Mouse (Mus musculus): ENCODE data around the gene Efcab12.
A peak's percentile ranks its signal among the peaks of the same experiment; 100 is the strongest.
"Not testable (repeated sequence)": the region's sequence is repeated elsewhere in the genome, so short reads cannot be mapped to it uniquely, and the experiment has no call there.

The Efcab12 gene

DNA sequence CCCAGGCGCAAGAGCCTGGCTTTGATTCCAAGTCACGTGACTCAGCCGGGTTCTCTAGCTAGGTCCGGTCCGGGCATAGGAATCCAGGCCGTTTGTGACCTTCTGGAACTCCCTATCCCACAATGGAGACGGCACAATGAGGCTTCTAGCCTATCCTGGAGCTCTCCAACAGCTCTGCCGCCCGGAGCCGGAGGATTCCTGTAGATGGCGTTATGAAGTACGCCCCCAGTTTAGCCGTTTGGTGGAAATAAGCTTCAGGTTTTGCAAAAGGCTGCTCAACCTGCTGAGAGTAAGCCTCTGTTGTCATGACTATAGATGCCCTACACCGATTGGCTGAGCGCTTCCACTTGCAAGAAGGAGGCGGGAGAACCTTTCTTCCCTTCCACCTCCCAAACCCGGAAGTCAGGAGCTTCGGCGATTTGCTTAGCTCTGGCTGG lies at the start of gene Efcab12:
Efcab12 (minus strand) TSS at position 252 of the 437 bp plus-strand sequence.
- DNase-seq (ENCODE audit: extremely low spot score), result peak; percentile 81

DNA sequence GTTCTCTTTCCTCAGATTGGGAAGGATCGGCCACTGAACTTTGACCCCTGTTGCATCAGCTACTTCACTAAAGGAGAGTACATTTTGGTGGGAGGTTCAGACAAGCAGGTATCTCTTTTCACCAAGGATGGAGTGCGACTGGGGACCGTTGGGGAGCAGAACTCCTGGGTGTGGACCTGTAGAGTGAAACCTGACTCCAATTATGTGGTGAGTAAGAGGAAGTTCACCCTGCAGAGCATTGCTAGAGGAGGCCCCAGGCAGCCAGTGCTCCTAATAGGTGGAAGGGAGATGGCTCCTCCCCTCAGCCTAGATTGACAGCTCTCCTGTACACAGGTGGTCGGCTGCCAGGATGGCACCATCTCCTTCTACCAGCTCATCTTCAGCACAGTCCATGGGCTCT lies 48.7 kb upstream of the Efcab12 start:
- no peak for DNase-seq (ENCODE audit: extremely low spot score)

DNA sequence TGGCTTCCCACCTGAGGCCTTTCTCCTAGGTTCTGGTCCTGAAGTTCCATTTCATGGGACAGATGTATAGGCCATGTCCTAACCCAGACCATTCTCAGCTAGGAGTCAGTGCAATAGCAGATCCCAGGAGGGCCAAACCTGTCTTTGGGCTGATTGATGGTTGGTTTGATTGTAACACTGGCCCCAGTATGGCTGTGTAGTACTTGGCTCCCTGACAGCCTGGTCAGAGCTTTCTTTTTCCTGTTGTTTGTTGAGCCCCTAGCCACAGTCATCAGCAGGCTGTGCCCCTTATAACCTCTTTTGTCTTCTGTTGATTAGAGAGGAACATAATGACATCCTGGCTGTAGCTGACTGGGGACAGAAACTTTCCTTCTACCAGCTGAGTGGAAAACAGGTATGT lies 45.8 kb upstream of the Efcab12 start:
- DNase-seq (ENCODE audit: extremely low spot score), result no peak

DNA sequence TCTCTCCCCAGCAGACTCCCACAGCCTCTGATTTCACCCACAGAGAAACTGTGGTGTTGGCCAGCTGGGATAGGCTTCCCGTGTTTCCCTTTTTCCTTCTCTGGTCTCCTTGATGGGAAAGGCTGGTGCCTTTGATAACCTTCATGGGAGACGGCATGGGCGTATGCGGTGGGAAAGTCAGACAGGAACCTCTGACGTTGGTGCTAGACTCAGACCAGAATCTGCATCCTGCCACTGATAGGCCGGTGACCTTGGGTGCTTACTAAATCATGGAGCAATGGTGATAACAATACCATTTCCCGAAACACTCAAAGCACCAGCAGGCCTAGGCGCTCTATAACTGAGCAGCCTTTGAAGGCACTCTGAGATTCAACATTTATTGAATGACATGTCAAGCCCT lies 42.5 kb upstream of the Efcab12 start:
- DNase-seq (ENCODE audit: extremely low spot score), result no peak

DNA sequence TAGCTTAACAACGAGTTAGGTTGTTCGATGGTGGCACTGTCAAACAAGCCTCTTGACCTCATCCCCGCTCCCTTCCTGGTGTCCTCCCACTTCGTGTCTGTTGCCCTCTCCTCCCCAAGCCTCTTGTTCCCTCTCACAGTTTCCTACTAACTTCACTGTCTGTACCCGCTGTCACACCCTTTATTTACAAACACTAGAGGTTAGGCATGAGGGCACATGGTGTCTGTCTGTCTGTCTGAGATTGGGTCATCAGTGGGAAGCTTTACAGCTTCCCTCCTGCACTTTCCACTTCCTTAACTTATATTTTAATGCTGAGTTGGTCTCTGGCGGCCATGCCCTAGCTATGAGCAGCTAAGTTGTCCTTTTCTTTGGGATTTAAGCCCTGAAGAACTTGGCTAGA lies 41.5 kb upstream of the Efcab12 start:
- no peak for DNase-seq (ENCODE audit: extremely low spot score)

DNA sequence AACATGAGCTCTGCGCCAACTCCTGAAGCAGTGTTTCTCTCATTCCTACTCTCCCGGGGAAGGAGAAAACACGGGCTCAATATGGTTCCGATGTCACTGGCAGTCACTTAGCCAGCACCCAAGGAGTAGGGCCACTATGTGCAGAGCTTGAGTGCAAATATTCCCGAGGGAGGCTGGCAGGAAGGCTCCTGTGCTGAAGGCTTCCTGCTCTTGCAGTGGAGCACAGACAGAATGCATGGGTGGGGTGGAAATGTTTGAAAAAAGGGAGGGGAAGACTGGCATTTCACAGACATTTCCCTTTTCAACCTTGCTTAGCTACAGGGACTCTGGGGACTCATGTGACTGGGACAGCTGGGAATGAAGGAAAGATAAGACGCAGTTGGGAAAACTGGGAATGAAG lies 40.5 kb upstream of the Efcab12 start:
- no peak for DNase-seq (ENCODE audit: extremely low spot score)

DNA sequence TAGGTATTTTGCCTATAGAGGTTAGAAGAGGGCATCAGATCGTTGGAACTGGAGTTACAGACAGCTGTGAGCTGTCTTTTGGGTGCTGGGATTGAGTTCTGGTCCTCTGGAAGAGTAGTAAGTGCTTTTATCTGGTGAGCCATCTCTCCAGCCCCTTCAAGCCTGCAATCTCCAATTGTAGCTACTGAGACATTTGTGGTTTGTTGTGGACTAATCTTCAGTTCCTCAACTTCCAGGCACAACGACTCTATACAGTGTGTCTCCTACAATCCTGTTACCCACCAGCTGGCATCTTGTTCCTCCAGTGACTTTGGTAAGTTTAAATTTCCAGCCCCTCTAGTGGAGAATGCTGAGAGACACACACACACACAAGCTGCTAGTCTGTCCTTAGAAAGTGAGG lies 39.0 kb upstream of the Efcab12 start:
- no peak for DNase-seq (ENCODE audit: extremely low spot score)

DNA sequence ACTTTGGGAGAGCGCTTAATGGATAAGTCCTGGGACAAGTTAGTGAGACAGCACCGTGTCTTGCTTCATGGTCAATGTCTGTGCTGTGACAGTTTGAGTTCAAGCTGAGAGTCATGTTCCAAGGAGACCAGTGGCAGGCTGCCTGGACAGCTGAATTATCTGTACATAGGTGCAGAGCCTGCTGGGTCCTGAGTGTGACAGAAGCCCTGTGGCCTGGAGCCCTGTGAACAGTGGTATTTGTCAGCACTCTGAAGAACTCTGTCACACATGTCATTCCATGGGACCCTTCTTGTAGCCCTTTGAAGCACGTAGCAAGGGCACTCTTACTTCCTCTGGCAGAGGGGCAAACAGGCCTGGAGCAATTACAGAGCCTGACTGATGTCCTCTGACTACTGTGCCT lies 33.1 kb upstream of the Efcab12 start:
- DNase-seq (ENCODE audit: extremely low spot score), result not testable (repeated sequence)

DNA sequence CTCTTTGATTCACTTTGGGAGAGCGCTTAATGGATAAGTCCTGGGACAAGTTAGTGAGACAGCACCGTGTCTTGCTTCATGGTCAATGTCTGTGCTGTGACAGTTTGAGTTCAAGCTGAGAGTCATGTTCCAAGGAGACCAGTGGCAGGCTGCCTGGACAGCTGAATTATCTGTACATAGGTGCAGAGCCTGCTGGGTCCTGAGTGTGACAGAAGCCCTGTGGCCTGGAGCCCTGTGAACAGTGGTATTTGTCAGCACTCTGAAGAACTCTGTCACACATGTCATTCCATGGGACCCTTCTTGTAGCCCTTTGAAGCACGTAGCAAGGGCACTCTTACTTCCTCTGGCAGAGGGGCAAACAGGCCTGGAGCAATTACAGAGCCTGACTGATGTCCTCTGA lies 28.9 kb upstream of the Efcab12 start:
- not testable (repeated sequence) for DNase-seq (ENCODE audit: extremely low spot score)

DNA sequence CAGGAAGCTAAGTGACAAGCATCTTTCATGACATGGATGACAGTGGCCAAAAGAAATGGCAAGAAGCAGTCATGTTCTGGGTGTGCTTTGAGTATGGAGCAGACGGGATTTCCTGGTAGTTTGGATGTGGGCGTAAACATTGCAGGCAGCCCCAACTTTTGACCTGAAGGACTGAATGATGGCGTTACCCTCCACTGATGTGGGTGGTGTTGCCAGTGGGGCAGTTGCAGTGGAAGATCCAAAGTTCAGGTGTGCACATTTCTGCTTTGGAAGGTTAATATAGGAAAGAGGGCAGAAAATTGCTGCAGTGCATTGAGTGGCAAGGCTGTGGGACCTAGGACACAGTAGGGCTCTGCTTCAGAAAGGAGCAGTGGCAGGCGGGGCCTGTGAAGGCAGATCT lies 27.0 kb upstream of the Efcab12 start:
- no peak for DNase-seq (ENCODE audit: extremely low spot score)

DNA sequence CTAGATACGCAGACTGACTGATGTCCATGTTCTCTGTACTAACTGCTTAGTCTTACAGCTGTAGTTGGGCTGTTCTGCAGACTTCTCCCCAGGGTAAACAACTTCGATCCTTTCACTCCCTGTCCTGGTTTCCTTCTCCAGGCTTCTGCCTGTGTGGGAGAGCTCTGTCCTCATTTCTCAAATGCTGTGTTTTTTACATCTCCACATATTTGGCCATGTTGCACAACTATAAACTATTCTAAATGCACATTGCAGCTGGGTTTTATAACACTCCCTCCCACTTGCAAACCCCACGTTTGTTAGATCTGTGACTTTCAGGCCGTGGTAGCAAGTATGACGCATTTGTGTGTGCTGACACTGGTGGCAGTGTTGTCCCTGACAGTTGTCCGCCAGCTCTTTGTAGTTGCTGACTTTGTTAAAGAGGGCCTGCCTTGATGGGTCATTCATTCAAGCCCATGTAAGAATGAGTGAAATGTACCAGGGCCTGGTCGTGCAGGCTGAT lies 25.2 kb upstream of the Efcab12 start:
- no peak for DNase-seq (ENCODE audit: extremely low spot score)

DNA sequence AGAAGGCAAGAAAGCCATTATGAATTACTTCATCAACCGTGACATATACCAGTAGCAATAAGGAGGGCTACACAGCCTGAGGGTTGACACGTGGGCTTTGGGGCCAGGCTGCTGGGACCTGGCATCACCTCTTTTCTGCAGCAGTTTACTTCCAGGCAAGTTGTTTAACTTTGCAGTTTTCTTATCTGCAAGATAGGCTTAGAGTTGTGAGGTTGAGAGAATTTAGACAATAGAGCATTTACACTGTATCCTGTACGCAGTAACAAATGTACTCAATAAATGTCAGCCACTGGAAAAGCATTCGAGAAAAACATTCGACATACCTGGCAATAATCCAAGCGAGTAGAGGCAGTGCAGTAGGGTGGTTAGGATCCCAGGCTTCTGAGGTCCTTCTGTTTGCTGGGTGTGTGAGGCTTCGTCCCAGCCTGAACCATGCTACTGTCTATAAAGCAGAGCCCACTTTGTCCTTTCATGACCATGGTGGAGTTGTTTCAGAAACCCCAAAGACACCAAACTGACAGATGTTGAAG lies 21.9 kb upstream of the Efcab12 start:
- no peak for DNase-seq (ENCODE audit: extremely low spot score)

DNA sequence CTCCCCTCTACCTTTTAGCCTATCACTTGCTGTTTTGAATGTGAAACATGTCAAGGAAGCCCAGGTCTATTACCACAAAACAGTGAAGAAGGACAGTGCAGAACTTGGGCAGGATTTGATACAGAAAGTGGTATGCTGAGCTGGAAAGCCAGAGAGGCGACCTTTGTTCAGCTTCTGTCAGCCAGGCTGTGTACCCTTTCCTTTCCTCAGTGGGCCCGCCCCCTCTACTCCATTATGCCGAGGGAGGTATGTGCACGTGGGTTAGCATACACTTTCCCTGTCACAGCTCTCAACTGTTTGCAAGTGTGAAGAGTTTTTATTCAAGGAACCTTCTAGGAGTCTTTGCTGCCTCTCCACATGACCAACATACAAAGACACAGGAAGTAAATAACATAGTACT lies 21.0 kb upstream of the Efcab12 start:
- no peak for DNase-seq (ENCODE audit: extremely low spot score)

DNA sequence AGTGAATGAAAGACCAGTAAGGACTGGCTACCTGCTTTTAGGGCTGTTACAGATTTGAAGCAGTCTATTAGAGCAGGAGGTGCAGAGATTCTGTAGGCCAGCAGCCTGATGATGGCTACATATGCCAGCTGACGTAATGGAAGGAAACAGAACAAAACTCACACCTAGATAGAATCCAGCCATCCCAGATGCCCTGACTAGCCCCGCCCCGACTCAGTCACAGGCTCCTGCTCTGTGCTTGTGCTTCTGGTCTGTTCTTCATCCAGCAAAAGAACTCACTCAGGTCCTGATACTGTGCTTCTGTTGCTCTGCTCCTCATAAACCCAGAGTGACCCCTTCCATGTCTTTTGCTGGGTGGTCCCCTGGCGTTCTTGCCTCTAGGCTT lies 18.1 kb upstream of the Efcab12 start:
- DNase-seq (ENCODE audit: extremely low spot score), result no peak

DNA sequence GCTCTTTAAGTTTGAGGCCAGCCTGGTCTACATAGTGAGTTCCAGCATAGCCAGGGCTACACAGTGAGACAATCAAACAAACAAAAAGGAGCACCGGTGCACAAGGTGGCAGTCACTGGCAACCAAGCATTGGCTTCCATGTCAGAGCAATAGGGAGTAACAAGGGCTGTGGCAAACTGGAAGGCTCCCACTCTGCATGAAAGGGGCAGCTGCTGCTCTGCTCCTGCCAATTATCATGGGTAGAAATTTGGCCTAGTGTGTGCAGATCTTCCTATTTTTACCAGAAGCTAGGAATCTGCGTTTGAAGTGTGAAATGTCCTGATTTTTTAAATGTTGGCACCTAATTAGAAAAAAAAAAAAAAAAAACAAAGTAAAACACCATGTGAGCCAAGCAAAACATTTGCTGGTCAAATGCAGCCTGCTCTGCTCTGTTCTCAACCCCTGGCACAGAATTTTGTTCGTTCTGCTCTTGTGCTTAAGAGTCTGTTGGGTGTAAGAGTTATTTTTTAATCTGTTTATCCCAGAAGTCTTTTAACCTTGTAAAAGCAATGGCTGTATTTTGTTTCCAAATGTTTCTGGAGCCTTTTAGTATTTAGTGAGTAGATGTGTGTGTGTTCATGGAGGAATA lies 17.6 kb upstream of the Efcab12 start:
- DNase-seq (ENCODE audit: extremely low spot score), result no peak

DNA sequence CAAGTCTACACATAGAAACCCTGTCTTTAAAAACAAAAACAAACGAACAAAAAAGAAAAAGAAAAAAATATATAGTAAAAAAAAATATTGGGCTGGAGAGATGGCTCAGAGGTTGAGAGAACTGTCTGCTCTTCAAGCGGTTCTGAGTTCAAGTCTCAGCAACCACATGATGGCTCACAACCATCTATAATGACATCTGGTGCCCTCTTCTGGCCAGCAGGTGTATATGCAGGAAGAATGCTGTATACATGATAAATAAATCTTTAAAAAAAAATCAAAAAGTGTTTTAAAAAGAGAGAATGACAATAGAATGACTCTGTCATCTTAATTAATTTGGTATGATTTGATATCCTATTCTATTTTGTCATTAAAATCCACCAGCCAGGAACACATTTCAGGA lies 16.2 kb upstream of the Efcab12 start:
- DNase-seq (ENCODE audit: extremely low spot score), result no peak

DNA sequence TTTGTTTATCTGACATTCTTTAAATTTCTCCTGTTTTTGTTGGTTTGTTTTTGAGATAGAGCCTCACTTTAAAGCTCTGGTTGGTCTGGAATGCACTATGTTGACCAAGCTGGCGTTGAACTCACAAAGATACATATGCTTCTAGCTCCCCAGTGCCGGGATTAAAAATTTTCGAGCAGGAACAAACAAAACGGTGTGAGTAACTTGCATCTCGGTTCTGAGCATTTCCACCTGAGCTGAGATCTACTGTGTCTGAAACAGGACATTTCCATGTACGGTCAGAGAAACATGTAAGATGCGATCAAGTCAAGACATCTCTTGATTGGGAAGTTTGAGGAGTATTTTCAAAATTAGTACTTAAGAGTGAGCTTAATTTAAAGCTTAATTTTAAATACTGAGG lies 15.8 kb upstream of the Efcab12 start:
- no peak for DNase-seq (ENCODE audit: extremely low spot score)

DNA sequence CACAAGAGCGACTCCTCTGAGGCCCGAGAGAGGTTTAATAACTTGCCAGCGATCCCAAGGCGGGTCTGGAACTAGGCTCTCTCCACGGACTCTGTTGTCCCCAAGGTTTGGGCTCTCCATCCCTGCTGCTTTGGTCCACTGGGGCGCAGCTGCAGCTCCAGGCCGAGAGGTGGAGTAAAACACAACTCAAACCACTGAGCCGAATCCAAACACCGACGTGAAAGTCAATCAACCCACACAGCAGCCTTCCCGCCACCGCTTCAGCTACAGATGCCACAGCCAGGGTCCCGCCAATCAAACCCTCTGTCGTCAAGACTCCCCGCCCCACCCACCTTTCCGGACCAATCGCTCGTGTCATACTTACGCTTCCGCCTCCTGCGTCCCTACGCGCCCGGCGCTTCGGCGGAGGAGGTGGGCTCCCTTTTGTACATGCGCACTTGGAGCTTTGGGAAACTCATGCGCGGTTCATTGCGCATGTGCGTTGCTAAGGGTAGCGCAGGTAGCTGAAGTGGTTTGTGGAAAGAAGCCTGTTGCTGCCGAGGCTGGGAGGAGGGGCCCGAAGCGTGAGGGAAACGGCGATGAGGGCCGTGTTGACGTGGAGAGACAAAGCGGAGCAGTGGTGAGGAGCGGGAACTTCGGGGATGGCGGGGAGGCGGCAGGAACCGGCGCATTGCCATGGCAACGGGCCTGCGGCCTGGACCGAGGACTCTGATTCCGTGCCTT lies 15.0 kb upstream of the Efcab12 start, which contains the start of the genes Mbd4 and Ift122:
Mbd4 (minus strand) TSS at position 281 of the 723 bp plus-strand sequence.
Ift122 (plus strand) TSS at position 380 of the 723 bp plus-strand sequence.
- DNase-seq (ENCODE audit: extremely low spot score), result peak; percentile 98

DNA sequence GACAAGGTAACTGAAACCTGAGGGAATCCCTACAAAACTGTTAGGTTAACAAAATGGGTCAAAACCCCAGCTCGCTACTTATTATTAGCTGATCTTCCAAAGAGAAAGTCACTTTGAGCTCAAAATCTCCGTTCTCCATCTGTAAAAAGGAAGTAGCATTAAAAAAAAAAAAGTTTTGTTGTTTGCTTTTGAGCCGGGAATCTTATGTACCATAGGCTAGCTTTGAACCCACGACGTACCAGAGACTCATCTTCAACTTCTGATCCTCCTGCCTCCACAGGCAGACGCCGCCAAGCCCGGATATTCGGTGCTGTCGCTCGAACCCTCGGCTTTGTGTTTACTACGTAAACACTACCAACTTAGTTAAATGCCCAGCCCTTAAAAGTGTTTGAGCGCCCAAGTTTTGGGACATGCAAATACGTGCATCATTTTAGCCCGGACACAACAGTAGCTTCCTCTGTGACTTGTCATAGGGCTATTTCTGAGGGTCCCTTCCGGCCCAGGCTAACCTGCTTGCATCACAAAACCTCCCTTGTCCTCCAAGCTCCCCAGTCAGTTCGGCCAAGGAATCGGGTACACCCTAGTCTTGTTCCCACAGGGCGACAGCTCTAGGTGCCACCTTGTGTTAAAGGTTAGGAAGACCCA lies 14.4 kb upstream of the Efcab12 start:
- DNase-seq (ENCODE audit: extremely low spot score), result no peak

DNA sequence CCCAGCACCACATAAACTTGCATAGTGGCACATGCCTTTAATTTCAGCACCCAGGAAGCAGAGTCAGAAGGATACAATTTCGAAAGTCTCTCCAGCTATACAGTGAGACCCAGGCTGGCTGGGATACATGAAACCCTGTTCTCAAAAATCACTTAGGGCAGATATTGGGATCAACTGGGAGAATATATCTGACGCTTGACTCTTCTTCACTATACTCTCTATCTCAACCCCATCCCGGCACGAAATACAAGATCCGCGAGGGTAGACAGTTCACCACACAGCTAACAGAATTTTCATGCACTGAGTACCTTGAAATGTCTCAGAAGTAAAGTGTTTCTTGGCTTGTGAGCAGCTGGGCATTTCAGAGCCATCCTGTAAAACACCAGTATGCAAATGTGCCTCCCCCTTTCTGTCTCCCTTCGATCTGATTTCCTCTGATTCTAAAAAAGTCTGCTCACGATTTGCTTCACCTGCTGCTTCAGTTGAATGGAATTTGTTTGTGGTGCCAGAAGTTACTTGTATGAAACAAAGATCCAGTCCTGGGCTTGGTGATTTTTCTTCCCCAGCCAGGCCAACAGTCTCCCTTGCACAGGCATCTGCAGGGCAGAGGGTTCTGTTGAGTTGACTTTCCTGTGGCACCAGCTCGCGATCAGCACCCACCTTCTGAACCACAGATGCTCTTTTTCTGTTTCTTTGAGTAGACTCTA lies 10.5 kb upstream of the Efcab12 start:
- no peak for DNase-seq (ENCODE audit: extremely low spot score)

DNA sequence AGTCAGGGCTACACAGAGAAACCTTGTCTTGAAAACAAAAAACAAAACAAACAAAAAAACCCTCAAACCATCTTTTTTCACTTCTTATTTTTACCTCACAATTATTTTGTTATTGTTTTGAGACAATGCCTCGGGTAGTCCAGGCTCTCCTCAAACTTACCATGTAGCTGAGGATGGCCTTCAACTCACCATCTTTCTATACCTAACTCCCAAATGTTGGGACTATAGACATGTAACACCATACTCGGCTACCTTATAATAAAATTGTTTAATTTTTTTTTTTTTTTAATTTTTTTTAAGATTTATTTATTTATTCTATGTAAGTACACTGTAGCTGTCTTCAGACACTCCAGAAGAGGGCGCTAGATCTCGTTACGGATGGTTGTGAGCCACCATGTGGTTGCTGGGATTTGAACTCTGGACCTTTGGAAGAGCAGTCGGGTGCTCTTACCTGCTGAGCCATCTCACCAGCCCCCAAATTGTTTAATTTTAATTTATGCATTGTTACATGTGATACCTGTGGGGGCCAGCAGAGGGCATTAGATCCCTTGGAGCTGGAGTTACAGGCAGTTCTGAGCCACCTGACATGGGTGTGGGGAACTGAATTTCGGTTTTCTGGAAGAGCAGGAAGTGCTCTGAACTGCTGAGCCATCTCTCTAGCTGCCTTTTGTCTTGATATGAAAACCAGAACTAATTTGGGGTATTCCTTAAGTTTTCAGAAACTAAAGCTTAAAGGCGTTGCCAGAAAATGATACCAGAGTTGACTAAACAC lies 8.6 kb upstream of the Efcab12 start:
- peak; percentile 58 for DNase-seq (ENCODE audit: extremely low spot score)
